16 mouse cellular contexts compared by ENCODE assay signal in genomic region chr13:114530171-114530774, GRCm38 (mm10).
"Had no signal": no experiment of that assay in that cellular context is flagged by ENCODE, and none has a peak within 500 bp of the region (broad histone marks: within the 10 kb centered on the region; RNA-seq: fewer than 3 reads in every experiment).

No protein-coding gene starts in this region.

- H3K9me3 ChIP-seq: intestine, embryonic 15.5 days; kidney, embryonic 15.5 days; liver, embryonic 13.5 days had no signal

- H3K4me3 ChIP-seq: intestine, embryonic 15.5 days; kidney, embryonic 15.5 days; left cerebral cortex, adult 2 months; liver, embryonic 13.5 days had no signal

- DNase-seq: kidney, adult 11 months; kidney, adult 8-10 months; kidney, postnatal 10 days; kidney, postnatal 36 days; layer of hippocampus, postnatal 36 days; liver, embryonic 13.5 days; lung, adult 2 months; lung, postnatal 14 days; lung, postnatal 4 days; thymus, adult 2 months; thymus, postnatal 14 days; thymus, postnatal 4 days had no signal

- H3K36me3 ChIP-seq: intestine, embryonic 15.5 days; kidney, embryonic 15.5 days; liver, embryonic 13.5 days had no signal

- H3K4me2 ChIP-seq: intestine, embryonic 15.5 days; kidney, embryonic 15.5 days; liver, embryonic 13.5 days had no signal

- H3K4me1 ChIP-seq: intestine, embryonic 15.5 days; kidney, embryonic 15.5 days; liver, embryonic 13.5 days had no signal

- H3K27me3 ChIP-seq: intestine, embryonic 15.5 days; kidney, embryonic 15.5 days; liver, embryonic 13.5 days had no signal

- H3K27ac ChIP-seq: intestine, embryonic 15.5 days; kidney, embryonic 15.5 days; left cerebral cortex, adult 2 months; liver, embryonic 13.5 days; stomach, postnatal 0 days had no signal

- H3K9ac ChIP-seq: intestine, embryonic 15.5 days; kidney, embryonic 15.5 days; liver, embryonic 13.5 days had no signal

- ATAC-seq: intestine, embryonic 15.5 days had no signal
